Mouse (Mus musculus): ENCODE measurements around the gene Kcne4.

- no peak for TF ChIP-seq EP300 (IDR thresholded peaks at IDR 0.05; ENCODE audit: low read depth)
- TF ChIP-seq CTCF (IDR thresholded peaks at IDR 0.05; ENCODE audit: low read depth): no peak
Observed at GRCm38 (mm10) chr1:78818630-78819526, 2.3 kb downstream of the Kcne4 start.

All from liver, postnatal 0 days (tissue).